Mouse (Mus musculus) liver, adult (tissue): ENCODE measurements around the gene Ccm2.

Experiments
- GATA4 ChIP-seq: IDR thresholded peaks from 2 replicates; pipeline ENCODE4 v1.6.1; 2014; ENCODE audit warnings: mild to moderate bottlenecking, low read length; ENCODE audit not compliant: insufficient replicate concordance

The Ccm2 gene

GRCm38 (mm10) chr11:6546205-6547013 lies at the start of gene Ccm2:
Ccm2 (plus strand) TSS chr11:6546887.
- TF ChIP-seq GATA4, result peak; percentile 71; the same call in 1 of the 2 replicates

- TF ChIP-seq GATA4, result no peak
Observed at GRCm38 (mm10) chr11:6497311-6497948, 49.3 kb upstream of the Ccm2 start.

DNA sequence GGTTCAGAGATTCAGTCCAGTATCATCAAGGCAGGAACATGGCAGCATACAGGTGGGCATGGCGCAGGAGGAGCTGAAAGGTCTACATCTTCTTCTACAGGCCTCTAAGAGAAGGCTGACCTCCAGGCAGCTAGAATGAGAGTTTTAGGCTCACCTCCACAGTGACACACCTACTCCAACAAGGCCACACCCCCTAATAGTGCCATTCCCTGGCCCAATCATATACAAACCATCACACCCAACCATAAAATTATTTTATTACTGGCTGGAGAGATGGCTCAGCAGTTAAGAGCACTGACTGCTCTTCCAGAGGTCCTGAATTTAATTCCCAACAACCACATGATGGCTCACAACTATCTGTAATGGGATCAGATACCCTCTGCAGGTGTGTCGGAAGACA lies 44.2 kb upstream of the Ccm2 start:
- no peak for TF ChIP-seq GATA4

GRCm38 (mm10) chr11:6504226-6504625 lies 42.5 kb upstream of the Ccm2 start:
- no peak for TF ChIP-seq GATA4

DNA sequence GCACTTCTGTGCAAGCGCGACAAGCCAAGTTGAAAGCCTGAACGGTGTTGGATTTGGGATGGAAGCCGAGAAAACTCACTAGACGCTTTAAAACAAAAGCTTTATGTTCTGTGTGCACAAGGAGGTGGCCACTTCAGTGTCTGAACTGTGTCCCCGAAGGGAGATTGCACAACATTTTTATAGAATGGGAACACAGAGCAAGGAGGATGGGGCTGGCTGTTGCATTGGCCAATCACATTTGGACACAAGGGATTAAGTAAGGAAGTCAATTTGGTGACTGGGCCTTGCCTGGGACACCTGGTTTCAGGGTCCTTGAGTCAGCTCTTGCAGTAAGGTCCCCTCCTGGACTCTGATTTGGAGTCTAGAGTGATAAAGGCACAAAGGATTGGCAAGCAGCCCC lies 42.0 kb upstream of the Ccm2 start:
- TF ChIP-seq GATA4, result no peak

DNA sequence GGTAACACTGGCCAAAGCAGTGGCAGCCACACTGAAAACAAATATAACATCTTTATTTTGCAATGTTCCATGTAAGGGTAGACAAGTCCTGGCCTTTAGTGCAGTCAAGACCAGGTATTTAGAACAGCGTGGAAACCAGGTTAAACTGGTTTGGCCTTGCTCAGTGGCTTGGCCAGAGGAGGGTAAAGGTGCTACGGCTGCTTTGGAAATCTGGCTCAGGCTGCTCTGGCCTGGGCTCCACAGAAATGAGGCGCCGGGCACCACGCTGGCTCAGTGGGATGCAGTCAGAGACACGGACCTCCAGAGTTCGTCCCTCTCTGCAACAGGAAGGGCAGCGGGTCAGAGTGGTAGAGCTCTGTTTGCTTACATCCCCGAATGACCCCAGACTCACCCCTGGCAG lies 40.2 kb upstream of the Ccm2 start:
- TF ChIP-seq GATA4, result no peak

DNA sequence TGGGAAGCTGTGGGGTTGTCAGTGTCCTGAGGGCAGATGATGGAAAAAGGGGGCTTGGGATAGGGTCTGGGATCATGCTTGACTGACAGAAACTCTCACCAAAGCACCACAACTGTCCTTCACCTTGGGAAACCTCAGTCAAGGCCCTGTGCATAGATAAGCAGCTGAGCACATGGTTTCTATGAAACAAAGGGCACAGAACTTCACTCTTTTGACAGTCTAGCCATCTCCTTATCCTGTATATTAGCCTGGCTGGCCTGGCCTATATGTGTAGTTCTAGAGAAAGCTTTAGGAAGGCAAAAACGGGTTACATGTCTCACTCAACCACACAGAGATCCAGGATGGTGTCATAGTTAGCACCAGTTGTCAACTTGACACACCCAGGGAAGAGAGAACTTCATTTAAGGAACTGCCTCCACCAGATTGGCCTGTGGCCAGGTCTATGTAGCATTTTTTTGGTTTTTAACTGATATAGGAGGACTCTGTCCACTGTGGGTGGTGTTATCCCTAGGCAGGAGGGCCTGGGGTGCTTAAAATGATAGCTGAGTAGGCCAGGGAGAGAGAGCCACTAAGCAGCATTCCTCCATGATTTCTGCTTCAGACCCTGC lies 38.3 kb upstream of the Ccm2 start:
- no peak for TF ChIP-seq GATA4

DNA sequence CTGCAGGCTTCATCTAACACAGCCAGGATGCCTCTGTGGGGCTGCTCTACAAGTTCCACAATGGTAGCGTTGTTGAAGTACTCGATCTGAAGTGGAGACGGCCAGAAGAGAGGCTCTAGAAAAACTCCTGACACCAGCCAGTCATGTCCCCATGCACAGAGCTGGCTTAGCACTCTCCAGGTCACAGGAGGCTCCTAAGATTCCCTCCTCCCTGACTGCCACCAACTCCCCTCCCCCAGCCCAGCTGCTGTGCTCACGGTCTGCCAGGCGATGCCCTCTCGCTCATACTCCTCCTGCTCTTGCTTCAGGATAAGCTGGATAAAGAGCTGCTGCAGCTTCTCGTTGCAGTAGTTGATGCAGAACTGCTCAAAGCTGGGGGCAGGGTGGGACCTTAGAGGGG lies 31.9 kb upstream of the Ccm2 start:
- no peak for TF ChIP-seq GATA4

- TF ChIP-seq GATA4, result no peak
Observed at GRCm38 (mm10) chr11:6519491-6520033, 27.1 kb upstream of the Ccm2 start.

DNA sequence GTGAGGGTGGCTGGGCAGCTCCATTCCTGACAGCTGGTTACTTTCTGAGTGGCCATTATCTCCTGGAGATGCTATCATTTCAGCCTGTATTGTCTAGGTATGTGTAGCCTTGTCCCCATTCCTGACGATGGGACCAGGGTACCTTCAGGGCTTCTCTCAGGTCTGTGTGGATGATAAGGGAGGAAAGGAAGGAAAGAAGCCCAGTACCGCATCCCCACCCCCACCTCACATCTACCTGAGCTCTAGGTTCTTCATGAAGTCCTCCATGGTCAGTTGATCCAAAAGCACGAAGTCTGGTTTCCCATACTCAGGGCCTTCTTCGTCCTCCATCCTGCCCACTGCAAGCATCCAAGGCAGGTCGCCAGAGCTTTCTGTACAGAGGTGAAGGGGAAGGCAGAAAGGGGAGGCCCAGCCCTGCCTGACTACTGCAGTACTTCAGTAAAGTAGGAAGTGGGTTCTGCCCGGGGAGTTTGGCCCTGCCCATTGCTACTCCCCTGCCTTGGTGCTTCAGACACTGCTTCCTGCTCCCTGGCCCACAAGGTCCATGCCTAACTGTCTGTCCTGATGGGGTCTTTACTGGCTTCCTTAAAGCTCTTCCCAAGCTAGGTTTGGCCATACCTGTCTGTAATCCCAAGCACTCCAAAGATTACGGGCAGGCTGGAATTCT lies 26.0 kb upstream of the Ccm2 start, which contains the start of gene Myo1g:
Gene Myo1g (minus strand): TSS at position 459 of the 667 bp plus-strand sequence.
- no peak for TF ChIP-seq GATA4

DNA sequence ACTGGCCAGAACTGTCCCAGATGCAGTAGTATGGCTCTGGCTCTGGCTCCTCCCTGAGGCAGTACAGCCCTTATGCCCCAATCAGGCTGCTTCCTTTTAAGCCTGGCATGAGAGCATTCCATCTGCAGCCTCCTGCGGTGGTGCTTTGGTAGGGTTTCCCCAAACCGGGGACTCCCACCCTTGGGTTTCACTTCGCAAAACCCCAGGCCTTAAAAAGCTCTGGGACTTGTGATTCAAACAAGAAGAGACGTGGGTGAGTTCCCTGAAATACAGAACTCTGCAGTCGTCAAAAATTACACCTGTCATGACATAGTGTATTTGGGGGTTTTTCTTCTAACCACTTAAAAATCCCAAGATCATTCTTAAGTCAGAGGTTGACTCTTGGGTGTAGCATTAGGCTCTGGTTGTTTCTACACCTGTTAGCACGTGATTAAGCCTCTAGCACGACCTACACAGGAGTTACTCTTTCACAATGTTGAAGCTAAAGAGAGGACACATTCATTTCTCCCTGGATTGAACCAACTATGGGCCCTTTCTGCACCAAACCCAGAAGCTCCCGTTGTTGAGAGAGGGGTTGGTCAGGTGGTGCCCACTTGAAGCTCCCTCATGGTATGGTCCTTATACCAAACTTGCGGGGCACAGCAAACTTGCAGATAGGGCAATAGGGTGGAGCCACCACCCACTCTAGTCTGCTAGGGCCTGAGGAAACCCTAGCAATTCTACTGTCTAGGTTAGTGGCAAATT lies 23.7 kb upstream of the Ccm2 start:
- no peak for TF ChIP-seq GATA4

- no peak for TF ChIP-seq GATA4
Observed at GRCm38 (mm10) chr11:6523662-6524088, 23.0 kb upstream of the Ccm2 start.

DNA sequence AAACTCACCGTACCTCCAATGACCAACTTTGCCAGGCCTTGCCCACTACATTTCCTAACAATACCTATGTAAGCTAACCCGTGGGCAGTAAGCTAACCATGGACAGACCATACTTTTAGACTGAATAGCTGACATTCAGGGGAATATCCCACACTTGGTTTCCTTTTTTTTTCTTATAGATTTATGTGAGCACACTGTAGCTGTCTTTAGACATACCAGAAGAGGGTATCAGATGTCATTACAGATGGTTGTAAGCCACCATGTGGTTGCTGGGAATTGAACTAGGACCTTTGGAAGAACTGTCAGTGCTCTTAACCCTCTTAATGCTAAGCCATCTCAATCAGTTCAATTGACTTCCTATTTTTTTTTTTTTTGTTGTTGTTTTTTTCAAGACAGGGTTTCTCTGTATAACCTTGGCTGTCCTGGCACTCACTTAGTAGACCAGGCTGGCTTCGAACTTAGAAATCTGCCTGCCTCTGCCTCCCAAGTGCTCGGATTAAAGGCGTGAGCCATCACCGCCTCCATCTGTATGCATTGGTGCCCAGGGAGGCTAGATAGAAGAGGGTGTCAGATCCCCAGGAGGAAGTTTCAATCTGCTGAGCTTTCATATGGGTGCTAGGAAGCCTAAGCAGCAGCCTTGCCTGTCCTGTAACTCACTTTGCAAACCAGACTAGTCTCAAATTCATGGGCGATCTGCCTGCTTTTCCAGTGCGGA lies 22.4 kb upstream of the Ccm2 start:
- TF ChIP-seq GATA4, result no peak

- no peak for TF ChIP-seq GATA4
Observed at GRCm38 (mm10) chr11:6524880-6525238, 21.8 kb upstream of the Ccm2 start.

GRCm38 (mm10) chr11:6525241-6525640 lies 21.4 kb upstream of the Ccm2 start:
- TF ChIP-seq GATA4, result no peak
